Mouse (Mus musculus) embryonic fibroblast, embryonic 13.5 days (primary cell): Measurements from ENCODE around the gene Akap2.

Experiments
- CTCF ChIP-seq: IDR thresholded peaks from 2 replicates; pipeline ENCODE4 v1.5.1; 2011; ENCODE audit warnings: mild to moderate bottlenecking, control low read depth, low read length, moderate library complexity, borderline replicate concordance; ENCODE audit not compliant: insufficient read depth
- POLR2A ChIP-seq: IDR thresholded peaks from 2 replicates; pipeline ENCODE4 v1.6.1; 2011; ENCODE audit warnings: low read depth, mild to moderate bottlenecking, control low read depth, low read length, moderate library complexity

DNA sequence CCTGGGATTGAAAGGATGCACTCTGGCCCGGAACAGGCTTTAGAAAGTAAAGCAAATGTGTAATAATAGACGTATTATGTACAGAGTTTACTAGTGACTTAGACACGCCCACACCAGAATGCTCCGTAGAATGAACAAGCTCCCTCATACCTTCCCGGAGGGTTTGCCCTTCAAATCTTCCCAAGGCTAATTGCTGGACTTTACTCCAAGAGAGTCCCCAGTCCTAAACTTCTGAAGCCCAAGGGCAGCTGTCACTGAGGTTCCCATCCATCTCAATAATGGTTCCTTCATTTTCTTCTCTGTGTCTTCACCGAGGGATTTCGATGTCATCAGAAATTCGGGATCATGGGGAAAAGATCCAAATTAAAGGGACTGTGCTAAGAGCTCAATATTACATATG lies 172.3 kb downstream of the Akap2 start:
- TF ChIP-seq CTCF = no peak
- TF ChIP-seq POLR2A = no peak
